Mouse (Mus musculus) kidney, adult 2 months (tissue): ENCODE measurements around the gene Mthfd1.

ENCODE experiments used
- CTCF ChIP-seq: fragments of 200-500 bp; conservative IDR thresholded peaks from 2 replicates; pipeline ENCODE4 v1.5.1; 2011; ENCODE audit warnings: low read depth, mild to moderate bottlenecking, control low read depth, low read length, moderate library complexity, mixed read lengths; ENCODE audit not compliant: insufficient read depth, insufficient read length
- POLR2A ChIP-seq: fragments of 200-500 bp; IDR thresholded peaks from one replicate; pipeline ENCODE4 v1.6.1; 2011; ENCODE audit warnings: low read depth, low read length, control low read depth

- TF ChIP-seq POLR2A = no peak
- TF ChIP-seq CTCF = no peak
Measured at GRCm38 (mm10) chr12:76272610-76273524, 17.8 kb downstream of the Mthfd1 start.
